Mouse (Mus musculus) lung, postnatal 0 days (tissue): ENCODE results near the gene Nyap2.
A peak's percentile ranks its signal among the peaks of the same experiment; 100 is the strongest.

ENCODE experiments used
- CTCF ChIP-seq: IDR thresholded peaks from 2 replicates; pipeline ENCODE4 v1.5.1; 2016; ENCODE audit warnings: antibody characterized with exemption, mild to moderate bottlenecking
- EP300 ChIP-seq: IDR thresholded peaks from 2 replicates; pipeline ENCODE4 v1.6.1; 2016; ENCODE audit warnings: antibody characterized with exemption, mild to moderate bottlenecking, control low read depth

DNA sequence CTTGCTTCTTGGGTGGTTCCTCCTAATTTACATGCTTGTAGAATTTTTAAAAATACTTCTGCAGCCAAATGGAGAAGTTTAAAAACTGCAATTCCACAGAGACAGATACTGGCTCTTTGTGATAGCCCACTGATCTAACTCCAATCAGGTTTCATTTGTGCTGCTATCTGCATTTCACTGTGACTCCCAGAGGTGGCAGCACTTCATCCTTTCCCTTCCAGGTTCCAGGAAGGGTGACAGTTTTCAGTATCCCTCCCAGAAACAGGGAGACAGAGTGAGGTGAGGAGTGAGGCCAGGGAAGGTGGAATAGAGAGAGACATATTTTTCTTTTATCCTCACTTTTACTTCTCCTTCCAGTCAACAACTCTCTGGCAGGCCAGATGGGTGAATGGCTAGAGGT lies 230.7 kb downstream of the Nyap2 start:
- TF ChIP-seq CTCF (peak; percentile 55), EP300 (no peak)
